Comparison of ENCODE assay signal across 8 mouse cellular contexts in the genomic region with DNA sequence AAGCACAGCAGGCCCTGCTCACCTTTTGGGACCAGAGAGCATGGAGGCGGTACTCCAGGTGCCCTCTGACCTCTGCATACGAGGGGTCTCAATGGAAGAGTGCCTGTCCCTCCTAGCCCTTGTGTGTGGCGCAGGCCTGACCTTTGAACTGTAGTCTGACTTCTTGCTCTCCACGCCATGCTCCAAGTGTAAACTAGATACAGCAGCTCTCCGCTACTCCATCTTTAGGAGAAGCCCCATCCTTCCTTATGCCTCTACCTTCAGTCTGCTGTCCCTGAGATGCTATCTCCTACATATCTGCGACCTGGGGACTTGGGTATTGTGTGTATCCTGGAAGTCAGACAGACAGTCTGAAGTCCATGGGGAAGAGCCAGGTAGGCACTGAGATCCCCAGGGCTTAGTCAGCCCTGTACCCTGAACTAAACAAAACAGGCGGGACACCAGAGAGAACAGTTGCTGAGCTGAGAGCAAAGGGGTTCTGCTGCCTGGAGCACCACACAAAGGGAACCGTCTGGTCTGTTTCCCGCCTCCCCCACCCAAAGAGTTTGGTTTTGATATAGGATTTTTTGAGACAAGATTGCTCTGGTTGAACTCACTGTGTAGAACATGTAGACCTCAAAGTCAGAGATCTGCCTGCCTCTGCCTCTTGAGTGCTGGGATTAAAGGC. TPM values are rescaled to one million over a fixed set of nuclear protein-coding genes. Genes with fewer than 3 reads are reported as not detected.
DNase-seq lines count a peak whose midpoint lies in the region; ATAC-seq and TF ChIP-seq lines count a peak whose summit lies in the region.

No protein-coding gene starts in this region.

- ATAC-seq in hindbrain, embryonic 12.5 days (ENCODE audit: low FRiP score), result no peak
- ATAC-seq in midbrain, embryonic 12.5 days (ENCODE audit: low FRiP score, low read depth), result no peak
- no peak for ATAC-seq in megakaryocyte-erythroid progenitor cell, adult 5-6 weeks (replicated peaks; ENCODE audit: low FRiP score, low TSS enrichment, poor library complexity, severe bottlenecking)

- H3K4me3 ChIP-seq in kidney, adult 2 months (ENCODE audit: insufficient read depth, low read depth, low read length), result 0 out of 2 replicates have a peak overlapping the region, but pooled peaks have one; percentile 34
- H3K4me3 ChIP-seq in brown adipose tissue, adult 24 weeks (ENCODE audit: insufficient read depth, low read depth, low read length), result peak overlapping the region; percentile 51
- no peak overlapping the region for H3K4me3 ChIP-seq in hindbrain, embryonic 12.5 days
- 0 out of 2 replicates have a peak overlapping the region, but pooled peaks have one; percentile 65 for H3K4me3 ChIP-seq in midbrain, embryonic 12.5 days

- 67% methylated on average over 9 of the region's 9 CpGs for WGBS in kidney, adult 2 months
- WGBS in hindbrain, embryonic 12.5 days, result 69% methylated on average over 9 of the region's 9 CpGs
- 75% methylated on average over 9 of the region's 9 CpGs for WGBS in midbrain, embryonic 12.5 days

- peaks cover 40% of the 10 kb centered on the region for H3K4me1 ChIP-seq in kidney, adult 2 months (ENCODE audit: control insufficient read depth, insufficient read depth, low read length)
- H3K4me1 ChIP-seq in brown adipose tissue, adult 24 weeks (ENCODE audit: control insufficient read depth, insufficient read depth, insufficient read length, low read length), result peaks cover 16% of the 10 kb centered on the region
- peaks cover 49% of the 10 kb centered on the region for H3K4me1 ChIP-seq in hindbrain, embryonic 12.5 days
- peaks cover 50% of the 10 kb centered on the region for H3K4me1 ChIP-seq in midbrain, embryonic 12.5 days

- no peaks in the 10 kb centered on the region for H3K9me3 ChIP-seq in hindbrain, embryonic 12.5 days (replicated peaks)
- no peaks in the 10 kb centered on the region for H3K9me3 ChIP-seq in midbrain, embryonic 12.5 days

- peak overlapping the region; percentile 45; the same call in 1 of the 2 replicates for H3K27ac ChIP-seq in kidney, adult 2 months (ENCODE audit: insufficient read depth, low read depth, low read length)
- H3K27ac ChIP-seq in brown adipose tissue, adult 24 weeks (replicated peaks; ENCODE audit: low read depth, low read length), result peak overlapping the region; percentile 36
- H3K27ac ChIP-seq in hindbrain, embryonic 12.5 days, result no peak overlapping the region
- H3K27ac ChIP-seq in midbrain, embryonic 12.5 days (replicated peaks), result peak overlapping the region; percentile 63; the same call in 1 of the 2 replicates

- no peaks in the 10 kb centered on the region for H3K36me3 ChIP-seq in kidney, adult 2 months (ENCODE audit: control insufficient read depth, insufficient read depth, low read length)
- peaks cover 44% of the 10 kb centered on the region for H3K36me3 ChIP-seq in hindbrain, embryonic 12.5 days
- peaks cover 43% of the 10 kb centered on the region for H3K36me3 ChIP-seq in midbrain, embryonic 12.5 days

- peak; percentile 42 for DNase-seq in kidney, adult 2 months
- no peak for DNase-seq in kidney, postnatal 14 days
- no peak for DNase-seq in frontal cortex, postnatal 36 days (ENCODE audit: low spot score in 2 of 2)
- DNase-seq in layer of hippocampus, adult 9-11 months, result no peak

- H3K4me2 ChIP-seq in hindbrain, embryonic 12.5 days (replicated peaks), result peak overlapping the region; percentile 76
- H3K4me2 ChIP-seq in midbrain, embryonic 12.5 days (replicated peaks), result peak overlapping the region; percentile 89

- H3K27me3 ChIP-seq in kidney, adult 2 months (replicated peaks; ENCODE audit: control insufficient read depth, insufficient read depth, low read length), result no peaks in the 10 kb centered on the region
- no peaks in the 10 kb centered on the region for H3K27me3 ChIP-seq in hindbrain, embryonic 12.5 days
- H3K27me3 ChIP-seq in midbrain, embryonic 12.5 days, result no peaks in the 10 kb centered on the region; the same call in 1 of the 2 replicates

- TF ChIP-seq POLR2A in kidney, adult 2 months (IDR thresholded peaks at IDR 0.05; ENCODE audit: low read depth, low read length), result no peak

- TF ChIP-seq CTCF in kidney, adult 2 months (conservative IDR thresholded peaks at IDR 0.05; ENCODE audit: insufficient read depth, insufficient read length, low read depth, low read length), result no peak

- H3K9ac ChIP-seq in hindbrain, embryonic 12.5 days, result peak overlapping the region; percentile 14
- no peak overlapping the region for H3K9ac ChIP-seq in midbrain, embryonic 12.5 days (replicated peaks)

RNA-seq across cellular contexts. Expression of a gene that starts 1.7 kb away (rescaled TPM):
- polyA plus RNA-seq in kidney, adult 2 months (2012; rRNA removed), result 45.5 and 51.0 TPM in 2 replicates
- polyA plus RNA-seq in brown adipose tissue, adult 24 weeks (2012; ENCODE audit: insufficient read depth, insufficient read length, missing spikeins), result 79.8 and 96.8 TPM in 2 replicates
- 54.8 and 62.1 TPM in 2 replicates for polyA plus RNA-seq in hindbrain, embryonic 12.5 days (2016; fragmentation: Nextera tagmentation; extraction: Ambion mirVana)
- polyA plus RNA-seq in midbrain, embryonic 12.5 days (2016; fragmentation: Nextera tagmentation; extraction: Ambion mirVana), result 52.6 and 52.7 TPM in 2 replicates
- 25.9 and 45.2 TPM in 2 replicates for total RNA-seq in megakaryocyte-erythroid progenitor cell, adult 5-6 weeks (2014; fragmentation: Nextera tagmentation)
- total RNA-seq in megakaryocyte-erythroid progenitor cell, adult 5-6 weeks (2017), result 3.4 and 6.7 TPM in 2 replicates

RNA-seq across cellular contexts. Expression of a gene that starts 6.7 kb away (rescaled TPM):
- polyA plus RNA-seq in kidney, adult 2 months (2012; rRNA removed), result 0.98 and 1.3 TPM in 2 replicates
- 2.6 and 6.4 TPM in 2 replicates for polyA plus RNA-seq in brown adipose tissue, adult 24 weeks (2012; ENCODE audit: insufficient read depth, insufficient read length, missing spikeins)
- polyA plus RNA-seq in hindbrain, embryonic 12.5 days (2016; fragmentation: Nextera tagmentation; extraction: Ambion mirVana), result 27.9 and 30.9 TPM in 2 replicates
- 19.3 and 22.7 TPM in 2 replicates for polyA plus RNA-seq in midbrain, embryonic 12.5 days (2016; fragmentation: Nextera tagmentation; extraction: Ambion mirVana)
- total RNA-seq in megakaryocyte-erythroid progenitor cell, adult 5-6 weeks (2014; fragmentation: Nextera tagmentation), result not detected in 2 replicates
- total RNA-seq in megakaryocyte-erythroid progenitor cell, adult 5-6 weeks (2017), result not detected in 2 replicates

RNA-seq across cellular contexts. Expression of a gene that starts 7.8 kb away (rescaled TPM):
- 4.5 and 5.2 TPM in 2 replicates for polyA plus RNA-seq in kidney, adult 2 months (2012; rRNA removed)
- 0.58 and 0.75 TPM in 2 replicates for polyA plus RNA-seq in brown adipose tissue, adult 24 weeks (2012; ENCODE audit: insufficient read depth, insufficient read length, missing spikeins)
- 10.8 and 11.6 TPM in 2 replicates for polyA plus RNA-seq in hindbrain, embryonic 12.5 days (2016; fragmentation: Nextera tagmentation; extraction: Ambion mirVana)
- 9.6 and 12.3 TPM in 2 replicates for polyA plus RNA-seq in midbrain, embryonic 12.5 days (2016; fragmentation: Nextera tagmentation; extraction: Ambion mirVana)
- 46.5 and 64.8 TPM in 2 replicates for total RNA-seq in megakaryocyte-erythroid progenitor cell, adult 5-6 weeks (2014; fragmentation: Nextera tagmentation)
- total RNA-seq in megakaryocyte-erythroid progenitor cell, adult 5-6 weeks (2017), result 7.5 and 14.3 TPM in 2 replicates

RNA-seq across cellular contexts. Expression of a gene that starts 11.2 kb away (rescaled TPM):
- 423 and 734 TPM in 2 replicates for polyA plus RNA-seq in kidney, adult 2 months (2012; rRNA removed)
- polyA plus RNA-seq in brown adipose tissue, adult 24 weeks (2012; ENCODE audit: insufficient read depth, insufficient read length, missing spikeins), result 1,680 and 2,099 TPM in 2 replicates
- 801 and 888 TPM in 2 replicates for polyA plus RNA-seq in hindbrain, embryonic 12.5 days (2016; fragmentation: Nextera tagmentation; extraction: Ambion mirVana)
- 884 and 899 TPM in 2 replicates for polyA plus RNA-seq in midbrain, embryonic 12.5 days (2016; fragmentation: Nextera tagmentation; extraction: Ambion mirVana)
- total RNA-seq in megakaryocyte-erythroid progenitor cell, adult 5-6 weeks (2014; fragmentation: Nextera tagmentation), result 4,458 and 6,012 TPM in 2 replicates
- 2,286 and 2,743 TPM in 2 replicates for total RNA-seq in megakaryocyte-erythroid progenitor cell, adult 5-6 weeks (2017)

RNA-seq across cellular contexts. Expression of a gene that starts 19.0 kb away (rescaled TPM):
- polyA plus RNA-seq in kidney, adult 2 months (2012; rRNA removed), result 350 and 353 TPM in 2 replicates
- 2,152 and 2,404 TPM in 2 replicates for polyA plus RNA-seq in brown adipose tissue, adult 24 weeks (2012; ENCODE audit: insufficient read depth, insufficient read length, missing spikeins)
- 16.2 and 19.1 TPM in 2 replicates for polyA plus RNA-seq in hindbrain, embryonic 12.5 days (2016; fragmentation: Nextera tagmentation; extraction: Ambion mirVana)
- polyA plus RNA-seq in midbrain, embryonic 12.5 days (2016; fragmentation: Nextera tagmentation; extraction: Ambion mirVana), result 15.6 and 18.3 TPM in 2 replicates
- 29.7 and 32.6 TPM in 2 replicates for total RNA-seq in megakaryocyte-erythroid progenitor cell, adult 5-6 weeks (2014; fragmentation: Nextera tagmentation)
- total RNA-seq in megakaryocyte-erythroid progenitor cell, adult 5-6 weeks (2017), result 7.1 and 17.8 TPM in 2 replicates
